Mouse (Mus musculus) neural tube, embryonic 11.5 days (tissue): ENCODE data around the gene Olfr1120. TPM values are rescaled to one million over a fixed set of nuclear protein-coding genes. Genes with fewer than 3 reads are reported as not detected.
"Not testable (repeated sequence)": the region's sequence is repeated elsewhere in the genome, so short reads cannot be mapped to it uniquely, and the experiment has no call there.

Experiments
- ATAC-seq: fragments of 200-750 bp; cut with Nextera tagmentation; 2 replicates; pipeline ENCODE4 v1.8.0; 2017; ENCODE audit warnings: moderate number of reproducible peaks, mild to moderate bottlenecking, moderate TSS enrichment, moderate library complexity; ENCODE audit not compliant: insufficient read depth, low FRiP score, low TSS enrichment
- DNase-seq: peaks from one replicate; pipeline ENCODE4 v3.0.0-alpha.2; 2015; ENCODE audit warnings: low spot score
- H3K27ac ChIP-seq: fragments of 300-500 bp; sonication (generic); 2 replicates; pipeline ENCODE4 v1.5.1; 2014; ENCODE audit warnings: low read depth, mild to moderate bottlenecking, low read length
- H3K27me3 ChIP-seq: fragments of 300-500 bp; sonication (generic); 2 replicates; pipeline ENCODE4 v1.6.1; 2014; ENCODE audit warnings: mild to moderate bottlenecking, low read length, mixed read lengths; ENCODE audit not compliant: control insufficient read depth, insufficient read depth
- H3K36me3 ChIP-seq: fragments of 300-500 bp; sonication (generic); 2 replicates; pipeline ENCODE4 v1.6.1; 2014; ENCODE audit warnings: mild to moderate bottlenecking, low read length, moderate library complexity, mixed read lengths; ENCODE audit not compliant: control insufficient read depth, insufficient read depth
- H3K4me1 ChIP-seq: fragments of 300-500 bp; sonication (generic); 2 replicates; pipeline ENCODE4 v1.6.1; 2014; ENCODE audit warnings: low read length, mixed read lengths; ENCODE audit not compliant: control insufficient read depth, insufficient read depth
- H3K4me2 ChIP-seq: fragments of 300-500 bp; sonication (generic); 2 replicates; pipeline ENCODE4 v1.6.1; 2014; ENCODE audit warnings: low read depth, mild to moderate bottlenecking, moderate library complexity
- H3K4me3 ChIP-seq: fragments of 300-500 bp; sonication (generic); 2 replicates; pipeline ENCODE4 v1.5.1; 2014; ENCODE audit warnings: low read depth, low read length
- H3K9ac ChIP-seq: fragments of 300-500 bp; sonication (generic); 2 replicates; pipeline ENCODE4 v1.6.1; 2014; ENCODE audit warnings: mild to moderate bottlenecking, low read length
- H3K9me3 ChIP-seq: fragments of 300-500 bp; sonication (generic); 2 replicates; pipeline ENCODE4 v1.6.1; 2016; ENCODE audit warnings: low read length; ENCODE audit not compliant: control insufficient read depth
- WGBS: fragments of 180-500 bp; shearing (Covaris S2); extraction: QIAGEN DNeasy Blood & Tissue Kit; methylation state at CpG from one replicate; pipeline ENCODE4 v1.1.7; 2014; 5-methylcytosine and 5-hydroxymethylcytosine counted together
- polyA plus RNA-seq: library from polyadenylated mRNA; unstranded; fragments of >200 nt; fragmentation: Nextera tagmentation; extraction: Ambion mirVana; gene quantifications from 2 replicates; pipeline ENCODE4 v1.2.1, GENCODE M21; 2014

Olfr1120 gene
- polyA plus RNA-seq = not detected in 2 replicates

GRCm38 (mm10) chr2:87354515-87354914, at the start of gene Olfr1120:
Gene Olfr1120, plus strand, starts transcription at chr2:87354815.
- Histone ChIP-seq H3K27me3 (no peaks in the 10 kb centered on the region), H3K9me3 (no peaks in the 10 kb centered on the region), H3K4me2 (no peak within 1 kb of the TSS), H3K4me1 (no peaks in the 10 kb centered on the region), H3K9ac (no peak within 1 kb of the TSS), H3K36me3 (no peaks in the 10 kb centered on the region), H3K27ac (no peak within 1 kb of the TSS), H3K4me3 (no peak within 1 kb of the TSS)
- no peak for ATAC-seq
- 67% methylated on average over 2 of the region's 2 CpGs for WGBS
- DNase-seq = no peak

GRCm38 (mm10) chr2:87307281-87307680, 47.3 kb upstream of the Olfr1120 start, which contains the start of gene Olfr1118:
Gene Olfr1118, plus strand, starts transcription at chr2:87307581.
- H3K4me3 ChIP-seq = no peak within 1 kb of the TSS
- ATAC-seq (no peak), DNase-seq (no peak)
- no peaks in the 10 kb centered on the region for H3K36me3 ChIP-seq
- no peak within 1 kb of the TSS for H3K4me2 ChIP-seq
- WGBS = 69% methylated on average over 1 of the region's 1 CpGs
- no peaks in the 10 kb centered on the region for H3K9me3 ChIP-seq
- H3K27ac ChIP-seq = no peak within 1 kb of the TSS
- no peaks in the 10 kb centered on the region for H3K27me3 ChIP-seq
- H3K4me1 ChIP-seq = no peaks in the 10 kb centered on the region
- H3K9ac ChIP-seq = no peak within 1 kb of the TSS

GRCm38 (mm10) chr2:87360121-87360520, 5.5 kb downstream of the Olfr1120 start:
- not testable (repeated sequence) for H3K4me2 ChIP-seq, H3K9ac ChIP-seq, H3K27me3 ChIP-seq, ATAC-seq, H3K9me3 ChIP-seq, H3K27ac ChIP-seq, DNase-seq, H3K36me3 ChIP-seq, H3K4me1 ChIP-seq, H3K4me3 ChIP-seq
- 91% methylated on average over 2 of the region's 2 CpGs for WGBS

- H3K36me3 ChIP-seq = no peaks in the 10 kb centered on the region
- H3K9me3 ChIP-seq = no peaks in the 10 kb centered on the region
- H3K27me3 ChIP-seq = no peaks in the 10 kb centered on the region
- no peak within 1 kb of the TSS for H3K27ac ChIP-seq
- no peak within 1 kb of the TSS for H3K4me3 ChIP-seq
- no peak for DNase-seq
- H3K4me2 ChIP-seq = no peak within 1 kb of the TSS
- no peak for ATAC-seq
- 49% methylated on average over 1 of the region's 1 CpGs for WGBS
- no peak within 1 kb of the TSS for H3K9ac ChIP-seq
- no peaks in the 10 kb centered on the region for H3K4me1 ChIP-seq
These were observed 15.0 kb downstream of the Olfr1120 start, which contains the start of gene Olfr1121 for GRCm38 (mm10) chr2:87369595-87369994. Gene Olfr1121, plus strand, starts transcription at chr2:87369895.

- Histone ChIP-seq H3K9me3 (no peaks in the 10 kb centered on the region), H3K36me3 (no peaks in the 10 kb centered on the region), H3K4me2 (no peak overlapping the region), H3K4me3 (no peak overlapping the region), H3K4me1 (no peaks in the 10 kb centered on the region), H3K27ac (no peak overlapping the region), H3K9ac (no peak overlapping the region), H3K27me3 (no peaks in the 10 kb centered on the region)
- DNase-seq (no peak), ATAC-seq (no peak)
- 90% methylated on average over 4 of the region's 4 CpGs for WGBS
These were observed 17.1 kb downstream of the Olfr1120 start for GRCm38 (mm10) chr2:87371726-87372125.

- DNase-seq (no peak), ATAC-seq (no peak)
- Histone ChIP-seq H3K4me1 (no peaks in the 10 kb centered on the region), H3K27ac (no peak overlapping the region), H3K36me3 (no peaks in the 10 kb centered on the region), H3K4me2 (no peak overlapping the region), H3K27me3 (no peaks in the 10 kb centered on the region), H3K4me3 (no peak overlapping the region), H3K9ac (no peak overlapping the region), H3K9me3 (no peaks in the 10 kb centered on the region)
- WGBS = 88% methylated on average over 2 of the region's 2 CpGs
These were observed 29.3 kb downstream of the Olfr1120 start for GRCm38 (mm10) chr2:87383935-87384334.

GRCm38 (mm10) chr2:87385549-87385948, 30.9 kb downstream of the Olfr1120 start, which contains the start of gene Olfr1122:
Gene Olfr1122, plus strand, starts transcription at chr2:87385849.
- DNase-seq (no peak), ATAC-seq (no peak)
- Histone ChIP-seq H3K4me3 (no peak within 1 kb of the TSS), H3K27me3 (no peaks in the 10 kb centered on the region), H3K27ac (no peak within 1 kb of the TSS), H3K4me2 (no peak within 1 kb of the TSS), H3K9ac (no peak within 1 kb of the TSS), H3K9me3 (no peaks in the 10 kb centered on the region), H3K4me1 (no peaks in the 10 kb centered on the region), H3K36me3 (no peaks in the 10 kb centered on the region)
- 82% methylated on average over 2 of the region's 2 CpGs for WGBS

- not testable (repeated sequence) for H3K27me3 ChIP-seq, H3K4me2 ChIP-seq, H3K36me3 ChIP-seq, ATAC-seq, H3K4me3 ChIP-seq, H3K9me3 ChIP-seq, H3K9ac ChIP-seq, H3K27ac ChIP-seq, DNase-seq, H3K4me1 ChIP-seq
- 92% methylated on average over 4 of the region's 5 CpGs for WGBS
These were observed 39.0 kb downstream of the Olfr1120 start for GRCm38 (mm10) chr2:87393605-87394004.

GRCm38 (mm10) chr2:87394686-87395085, 40.1 kb downstream of the Olfr1120 start:
- WGBS = 92% methylated on average over 7 of the region's 7 CpGs
- not testable (repeated sequence) for H3K36me3 ChIP-seq, H3K9ac ChIP-seq, H3K9me3 ChIP-seq, DNase-seq, H3K4me2 ChIP-seq, H3K4me1 ChIP-seq, ATAC-seq, H3K27ac ChIP-seq, H3K4me3 ChIP-seq, H3K27me3 ChIP-seq
